Mouse (Mus musculus) CH12.LX (cell line): ENCODE data around the gene Golga7b.

ENCODE experiments used
- BHLHE40 ChIP-seq: IDR thresholded peaks from 2 replicates; pipeline ENCODE4 v1.6.1; 2011; ENCODE audit warnings: mild to moderate bottlenecking, low read depth, low read length, improper control_type of control experiment
- CTCF ChIP-seq, 2 experiments: IDR thresholded peaks in 1 of 2; conservative IDR thresholded peaks in 1 of 2; 2 replicates each; pipeline ENCODE4 v1.5.1; 2011 to 2012; ENCODE audit warnings: low read depth in 2 of 2, low read length in 2 of 2, improper control_type of control experiment in 1 of 2, inconsistent platforms in 1 of 2, mild to moderate bottlenecking in 1 of 2, moderate library complexity in 1 of 2
- E2F4 ChIP-seq: IDR thresholded peaks from 2 replicates; pipeline ENCODE4 v1.6.1; 2011; ENCODE audit warnings: low read depth, low read length, improper control_type of control experiment; ENCODE audit not compliant: insufficient replicate concordance
- GABPA ChIP-seq: IDR thresholded peaks from 2 replicates; pipeline ENCODE4 v1.6.1; 2012; ENCODE audit warnings: low read depth, low read length, improper control_type of control experiment, inconsistent platforms; ENCODE audit not compliant: insufficient replicate concordance
- HCFC1 ChIP-seq: IDR thresholded peaks from 2 replicates; pipeline ENCODE4 v1.6.1; 2012; ENCODE audit warnings: low read depth, mild to moderate bottlenecking, inconsistent platforms, low read length, improper control_type of control experiment
- MEF2A ChIP-seq: IDR thresholded peaks from 2 replicates; pipeline ENCODE4 v1.6.1; 2014; ENCODE audit warnings: low read depth, mild to moderate bottlenecking, inconsistent platforms, low read length, improper control_type of control experiment, borderline replicate concordance
- MXI1 ChIP-seq: IDR thresholded peaks from 2 replicates; pipeline ENCODE4 v1.6.1; 2011; ENCODE audit warnings: mild to moderate bottlenecking, low read depth, low read length, improper control_type of control experiment
- POLR2A ChIP-seq: IDR thresholded peaks from 2 replicates; pipeline ENCODE4 v1.6.1; 2011; ENCODE audit warnings: low read depth, mild to moderate bottlenecking, improper control_type of control experiment, low read length
- TCF12 ChIP-seq: IDR thresholded peaks from 2 replicates; pipeline ENCODE4 v1.6.1; 2014; ENCODE audit warnings: low read depth, mild to moderate bottlenecking, inconsistent platforms, low read length, improper control_type of control experiment
- UBTF ChIP-seq: IDR thresholded peaks from 2 replicates; pipeline ENCODE4 v1.6.1; 2012; ENCODE audit warnings: low read depth, mild to moderate bottlenecking, inconsistent platforms, low read length, improper control_type of control experiment, moderate library complexity
- USF1 ChIP-seq: IDR thresholded peaks from 2 replicates; pipeline ENCODE4 v1.6.1; 2014; ENCODE audit warnings: low read depth, mild to moderate bottlenecking, inconsistent platforms, low read length, improper control_type of control experiment

- TF ChIP-seq MEF2A: no peak
- TF ChIP-seq USF1: no peak
- TF ChIP-seq MXI1: no peak
- TF ChIP-seq HCFC1: no peak
- TF ChIP-seq GABPA: no peak
- TF ChIP-seq CTCF (conservative IDR thresholded peaks at IDR 0.05 in 1 of 2, IDR thresholded peaks at IDR 0.05 in 1 of 2; ENCODE audit: low read depth in 2 of 2, low read length in 2 of 2): no peak
- no peak for TF ChIP-seq TCF12
- TF ChIP-seq E2F4: no peak
- no peak for TF ChIP-seq BHLHE40
- TF ChIP-seq POLR2A: no peak
- no peak for TF ChIP-seq UBTF
These were observed 2.9 kb downstream of the Golga7b start for GRCm38 (mm10) chr19:42249976-42250914.
